Mouse (Mus musculus) olfactory bulb, adult 2 months (tissue): ENCODE data around the gene Gm43738.

Source experiments
- CTCF ChIP-seq: fragments of 200-500 bp; IDR thresholded peaks from 2 replicates; pipeline ENCODE4 v1.5.1; 2012; ENCODE audit warnings: low read depth, mild to moderate bottlenecking, low read length, moderate library complexity; ENCODE audit not compliant: insufficient read depth
- POLR2A ChIP-seq: fragments of 200-500 bp; IDR thresholded peaks from 2 replicates; pipeline ENCODE4 v1.6.1; 2012; ENCODE audit warnings: mild to moderate bottlenecking, low read depth, low read length, moderate library complexity; ENCODE audit not compliant: insufficient read depth

DNA sequence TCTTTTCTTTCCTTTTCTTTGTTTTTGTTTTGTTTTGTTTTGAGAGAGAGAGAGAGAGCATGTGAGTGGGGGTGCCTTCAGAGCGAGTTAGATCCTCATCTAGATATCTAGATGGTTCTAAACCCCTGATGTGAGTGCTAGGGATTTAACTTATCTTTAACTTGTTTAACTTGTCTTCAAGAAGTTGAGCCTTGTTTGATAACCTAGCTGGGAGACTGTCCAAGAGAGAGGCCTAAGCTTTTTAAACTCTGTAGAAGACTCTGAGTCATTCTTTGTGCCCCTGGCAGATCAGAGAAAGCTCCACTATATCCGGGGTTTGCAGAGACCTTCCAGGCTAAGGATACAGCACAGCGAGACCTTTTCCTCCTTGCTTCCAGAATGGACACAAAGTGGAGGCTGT lies 6.6 kb upstream of the Gm43738 start:
- TF ChIP-seq CTCF (no peak), POLR2A (no peak)
